Mouse (Mus musculus) lung, postnatal 0 days (tissue): ENCODE measurements around the gene Fbn1. TPM values are rescaled to one million over a fixed set of nuclear protein-coding genes. Genes with fewer than 3 reads are reported as not detected.

Experiments used
- ATAC-seq: fragments of 200-750 bp; cut with Nextera tagmentation; 2 replicates; pipeline ENCODE4 v1.8.0; 2017; ENCODE audit warnings: moderate library complexity
- DNase-seq: peaks from one replicate; pipeline ENCODE4 v3.0.0-alpha.2; 2016; ENCODE audit warnings: low spot score
- H3K27ac ChIP-seq: fragments of 300-500 bp; sonication (generic); 2 replicates; pipeline ENCODE4 v1.5.1; 2014; ENCODE audit warnings: antibody characterized with exemption, mild to moderate bottlenecking, low read length, mixed read lengths
- H3K27me3 ChIP-seq: fragments of 300-500 bp; sonication (generic); replicated peaks from 2 replicates; pipeline ENCODE4 v1.6.1; 2014; ENCODE audit warnings: low read length, mixed read lengths; ENCODE audit not compliant: insufficient read depth
- H3K36me3 ChIP-seq: fragments of 300-500 bp; sonication (generic); 2 replicates; pipeline ENCODE4 v1.6.1; 2014; ENCODE audit warnings: low read length, mixed read lengths; ENCODE audit not compliant: insufficient read depth
- H3K4me1 ChIP-seq: fragments of 300-500 bp; sonication (generic); 2 replicates; pipeline ENCODE4 v1.6.1; 2014; ENCODE audit warnings: antibody characterized with exemption, low read depth, low read length, mixed read lengths; ENCODE audit not compliant: insufficient read depth
- H3K4me2 ChIP-seq: fragments of 300-500 bp; sonication (generic); replicated peaks from 2 replicates; pipeline ENCODE4 v1.6.1; 2014; ENCODE audit warnings: low read depth, mild to moderate bottlenecking, low read length, moderate library complexity, mixed read lengths
- H3K4me3 ChIP-seq: fragments of 300-500 bp; sonication (generic); 2 replicates; pipeline ENCODE4 v1.5.1; 2014; ENCODE audit warnings: low read depth, low read length
- H3K9ac ChIP-seq: fragments of 300-500 bp; sonication (generic); replicated peaks from 2 replicates; pipeline ENCODE4 v1.6.1; 2014; ENCODE audit warnings: low read depth, mild to moderate bottlenecking
- H3K9me3 ChIP-seq: fragments of 300-500 bp; sonication (generic); 2 replicates; pipeline ENCODE4 v1.6.1; 2016; ENCODE audit warnings: low read length, mixed read lengths
- CTCF ChIP-seq: IDR thresholded peaks from 2 replicates; pipeline ENCODE4 v1.5.1; 2016; ENCODE audit warnings: antibody characterized with exemption, mild to moderate bottlenecking
- EP300 ChIP-seq: IDR thresholded peaks from 2 replicates; pipeline ENCODE4 v1.6.1; 2016; ENCODE audit warnings: antibody characterized with exemption, mild to moderate bottlenecking, control low read depth
- WGBS: fragments of 180-500 bp; shearing (Covaris S2); extraction: QIAGEN DNeasy Blood & Tissue Kit; methylation state at CpG from one replicate; pipeline ENCODE4 v1.1.7; 2014; 5-methylcytosine and 5-hydroxymethylcytosine counted together
- polyA plus RNA-seq: library from polyadenylated mRNA; unstranded; fragments of >200 nt; fragmentation: Nextera tagmentation; extraction: Ambion mirVana; gene quantifications from 2 replicates; pipeline ENCODE4 v1.2.1, GENCODE M21; 2015

The Fbn1 gene
- polyA plus RNA-seq: 23.6 and 25.7 TPM in 2 replicates

- ATAC-seq: no peak
- 0 out of 2 replicates have a peak, but pooled peaks cover 5% of the 10 kb centered on the region for H3K27me3 ChIP-seq
- peak within 1 kb of the TSS; percentile 70 for H3K9ac ChIP-seq
- peak within 1 kb of the TSS; percentile 61; the same call in 1 of the 2 replicates for H3K4me3 ChIP-seq
- H3K27ac ChIP-seq: peak within 1 kb of the TSS; percentile 87
- DNase-seq: no peak
- TF ChIP-seq EP300 (no peak), CTCF (no peak)
- no peaks in the 10 kb centered on the region for H3K9me3 ChIP-seq
- H3K4me2 ChIP-seq: peak within 1 kb of the TSS; percentile 87
- 0 out of 2 replicates have a peak, but pooled peaks cover 5% of the 10 kb centered on the region for H3K4me1 ChIP-seq
- 73% methylated on average over 4 of the region's 4 CpGs for WGBS
- H3K36me3 ChIP-seq: no peaks in the 10 kb centered on the region
Observed at GRCm38 (mm10) chr2:125507893-125508292, at the start of gene Fbn1. Gene Fbn1 (minus strand): TSS chr2:125507993.

GRCm38 (mm10) chr2:125555830-125556229 is 48.0 kb upstream of the Fbn1 start:
- no peak overlapping the region for H3K4me2 ChIP-seq
- TF ChIP-seq EP300 (no peak), CTCF (peak; percentile 56)
- H3K27ac ChIP-seq: no peak overlapping the region
- H3K27me3 ChIP-seq: no peaks in the 10 kb centered on the region
- WGBS: 73% methylated on average over 6 of the region's 6 CpGs
- no peak for DNase-seq
- no peaks in the 10 kb centered on the region for H3K9me3 ChIP-seq
- H3K4me1 ChIP-seq: no peaks in the 10 kb centered on the region
- ATAC-seq: no peak
- no peaks in the 10 kb centered on the region for H3K36me3 ChIP-seq
- no peak overlapping the region for H3K9ac ChIP-seq
- H3K4me3 ChIP-seq: no peak overlapping the region

GRCm38 (mm10) chr2:125548806-125549578 is 41.2 kb upstream of the Fbn1 start:
- Histone ChIP-seq H3K4me2 (no peak overlapping the region), H3K27me3 (no peaks in the 10 kb centered on the region), H3K36me3 (no peaks in the 10 kb centered on the region), H3K4me1 (no peaks in the 10 kb centered on the region), H3K27ac (no peak overlapping the region), H3K4me3 (no peak overlapping the region), H3K9me3 (no peaks in the 10 kb centered on the region), H3K9ac (no peak overlapping the region)
- TF ChIP-seq EP300 (no peak), CTCF (no peak)
- ATAC-seq (no peak), DNase-seq (no peak)
- WGBS: 52% methylated on average over 1 of the region's 1 CpGs

GRCm38 (mm10) chr2:125544986-125545385 is 37.2 kb upstream of the Fbn1 start:
- TF ChIP-seq CTCF (no peak), EP300 (no peak)
- ATAC-seq (no peak), DNase-seq (no peak)
- Histone ChIP-seq H3K9me3 (no peaks in the 10 kb centered on the region), H3K4me2 (no peak overlapping the region), H3K27ac (no peak overlapping the region), H3K36me3 (no peaks in the 10 kb centered on the region), H3K9ac (no peak overlapping the region), H3K4me1 (no peaks in the 10 kb centered on the region), H3K4me3 (no peak overlapping the region), H3K27me3 (no peaks in the 10 kb centered on the region)
- 79% methylated on average over 3 of the region's 3 CpGs for WGBS

- DNase-seq (peak; percentile 51), ATAC-seq (no peak)
- no peak for TF ChIP-seq EP300
- no peak for TF ChIP-seq CTCF
- Histone ChIP-seq H3K9ac (no peak overlapping the region), H3K4me2 (no peak overlapping the region), H3K9me3 (no peaks in the 10 kb centered on the region), H3K27ac (no peak overlapping the region), H3K4me3 (no peak overlapping the region), H3K36me3 (no peaks in the 10 kb centered on the region), H3K27me3 (no peaks in the 10 kb centered on the region), H3K4me1 (no peaks in the 10 kb centered on the region)
- 36% methylated on average over 1 of the region's 1 CpGs for WGBS
Observed at GRCm38 (mm10) chr2:125543646-125544045, 35.9 kb upstream of the Fbn1 start.

DNA sequence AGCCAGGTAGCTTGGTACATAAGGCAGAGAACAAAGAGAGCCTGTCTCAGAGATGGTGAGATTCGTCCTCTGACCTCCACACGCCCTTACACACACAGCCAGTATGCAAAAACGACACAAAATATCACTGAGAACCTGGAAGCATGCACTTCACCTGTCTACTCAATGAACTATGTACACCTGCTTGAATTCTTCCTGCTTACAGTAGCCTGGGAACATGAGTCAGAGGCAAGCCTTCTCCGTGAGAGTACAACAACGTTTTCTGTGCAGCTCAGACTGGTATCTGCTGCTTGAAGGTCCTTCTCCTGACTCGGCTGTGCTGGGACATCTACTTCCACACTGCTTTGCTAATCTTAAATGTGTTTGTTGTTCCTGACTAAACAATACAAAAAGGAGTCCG is 33.7 kb upstream of the Fbn1 start:
- Histone ChIP-seq H3K4me2 (no peak overlapping the region), H3K4me3 (no peak overlapping the region), H3K36me3 (no peaks in the 10 kb centered on the region), H3K9ac (no peak overlapping the region), H3K9me3 (no peaks in the 10 kb centered on the region), H3K27me3 (no peaks in the 10 kb centered on the region), H3K27ac (no peak overlapping the region), H3K4me1 (no peaks in the 10 kb centered on the region)
- DNase-seq (peak; percentile 60), ATAC-seq (peak; percentile 76)
- WGBS: 44% methylated on average over 7 of the region's 7 CpGs
- no peak for TF ChIP-seq CTCF
- no peak for TF ChIP-seq EP300
